Mouse (Mus musculus) lung, postnatal 0 days (tissue): ENCODE measurements at regions not wholly inside any gene's neighbourhood (a gene's known extent, or its start where the extent isn't known, plus 50 kb on each side); places are given as distances from the start of the nearest gene placed in this dataset.

Experiments
- ATAC-seq: fragments of 200-750 bp; cut with Nextera tagmentation; 2 replicates; pipeline ENCODE4 v1.8.0; 2017; ENCODE audit warnings: moderate library complexity
- DNase-seq: peaks from one replicate; pipeline ENCODE4 v3.0.0-alpha.2; 2016; ENCODE audit warnings: low spot score
- H3K27ac ChIP-seq: fragments of 300-500 bp; sonication (generic); 2 replicates; pipeline ENCODE4 v1.5.1; 2014; ENCODE audit warnings: antibody characterized with exemption, mild to moderate bottlenecking, low read length, mixed read lengths
- H3K27me3 ChIP-seq: fragments of 300-500 bp; sonication (generic); replicated peaks from 2 replicates; pipeline ENCODE4 v1.6.1; 2014; ENCODE audit warnings: low read length, mixed read lengths; ENCODE audit not compliant: insufficient read depth
- H3K36me3 ChIP-seq: fragments of 300-500 bp; sonication (generic); 2 replicates; pipeline ENCODE4 v1.6.1; 2014; ENCODE audit warnings: low read length, mixed read lengths; ENCODE audit not compliant: insufficient read depth
- H3K4me1 ChIP-seq: fragments of 300-500 bp; sonication (generic); 2 replicates; pipeline ENCODE4 v1.6.1; 2014; ENCODE audit warnings: antibody characterized with exemption, low read depth, low read length, mixed read lengths; ENCODE audit not compliant: insufficient read depth
- H3K4me2 ChIP-seq: fragments of 300-500 bp; sonication (generic); replicated peaks from 2 replicates; pipeline ENCODE4 v1.6.1; 2014; ENCODE audit warnings: low read depth, mild to moderate bottlenecking, low read length, moderate library complexity, mixed read lengths
- H3K4me3 ChIP-seq: fragments of 300-500 bp; sonication (generic); 2 replicates; pipeline ENCODE4 v1.5.1; 2014; ENCODE audit warnings: low read depth, low read length
- H3K9ac ChIP-seq: fragments of 300-500 bp; sonication (generic); replicated peaks from 2 replicates; pipeline ENCODE4 v1.6.1; 2014; ENCODE audit warnings: low read depth, mild to moderate bottlenecking
- H3K9me3 ChIP-seq: fragments of 300-500 bp; sonication (generic); 2 replicates; pipeline ENCODE4 v1.6.1; 2016; ENCODE audit warnings: low read length, mixed read lengths
- CTCF ChIP-seq: IDR thresholded peaks from 2 replicates; pipeline ENCODE4 v1.5.1; 2016; ENCODE audit warnings: antibody characterized with exemption, mild to moderate bottlenecking
- EP300 ChIP-seq: IDR thresholded peaks from 2 replicates; pipeline ENCODE4 v1.6.1; 2016; ENCODE audit warnings: antibody characterized with exemption, mild to moderate bottlenecking, control low read depth
- WGBS: fragments of 180-500 bp; shearing (Covaris S2); extraction: QIAGEN DNeasy Blood & Tissue Kit; methylation state at CpG from one replicate; pipeline ENCODE4 v1.1.7; 2014; 5-methylcytosine and 5-hydroxymethylcytosine counted together

DNA sequence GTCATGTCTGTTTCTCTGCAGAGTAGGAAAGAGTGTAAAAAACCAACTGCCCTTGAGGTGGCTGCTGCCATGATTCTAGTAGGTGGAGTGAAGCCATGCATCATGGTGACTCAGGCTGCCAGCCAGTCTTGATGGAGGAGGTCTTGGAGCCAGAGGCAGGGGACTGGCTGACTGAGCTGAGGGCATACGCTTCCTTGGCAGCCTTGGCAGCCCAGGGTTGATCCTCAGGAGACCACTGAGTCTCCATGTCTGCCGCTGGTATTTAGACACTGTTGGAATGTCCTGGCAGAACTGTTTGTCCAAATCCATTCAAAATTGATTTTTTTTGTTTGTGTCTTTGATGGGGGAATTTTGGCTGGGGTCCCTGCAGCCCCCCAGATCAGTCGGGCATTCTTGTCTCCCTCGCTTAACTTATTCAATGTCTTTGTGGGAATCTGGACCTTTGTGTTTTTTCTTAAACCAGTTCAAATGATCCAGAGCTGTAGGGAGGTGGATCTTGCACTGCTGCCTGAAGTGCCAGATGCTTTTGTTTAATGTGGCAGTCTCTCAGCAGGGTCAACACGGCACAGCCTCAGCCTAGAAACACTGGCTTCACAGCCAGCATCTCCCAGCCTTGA is 139.0 kb downstream of the 1500009L16Rik start:
- Histone ChIP-seq H3K27ac (no peak overlapping the region), H3K9ac (no peak overlapping the region), H3K4me3 (no peak overlapping the region), H3K27me3 (no peaks in the 10 kb centered on the region), H3K36me3 (no peaks in the 10 kb centered on the region), H3K9me3 (no peaks in the 10 kb centered on the region), H3K4me2 (no peak overlapping the region), H3K4me1 (peaks cover 4% of the 10 kb centered on the region; the same call in 1 of the 2 replicates)
- ATAC-seq (no peak), DNase-seq (peak; percentile 26)
- TF ChIP-seq EP300 = no peak
- no peak for TF ChIP-seq CTCF
- WGBS = 48% methylated on average over 5 of the region's 5 CpGs

DNA sequence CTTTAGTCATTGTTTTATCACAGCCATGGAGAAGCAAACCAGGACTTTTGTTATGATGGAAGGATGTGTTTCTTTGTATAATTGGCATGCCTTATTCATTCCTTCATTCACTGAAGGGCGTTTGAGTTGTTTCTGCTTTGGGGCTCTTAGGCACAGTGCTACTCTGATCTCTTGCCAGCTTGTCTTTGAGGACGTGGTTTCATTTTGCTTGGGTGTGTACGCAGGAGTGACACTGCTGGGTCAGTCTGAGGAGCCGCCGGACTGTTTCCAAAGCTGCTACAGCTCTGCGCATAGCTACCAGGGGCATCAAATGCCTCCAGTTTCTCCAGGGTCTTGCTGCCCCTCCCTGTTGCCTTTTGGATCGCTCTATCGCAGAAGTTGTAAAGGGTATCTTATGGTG is 141.9 kb downstream of the 1500009L16Rik start:
- 42% methylated on average over 8 of the region's 8 CpGs for WGBS
- H3K4me3 ChIP-seq = no peak overlapping the region
- peak; percentile 85 for DNase-seq
- H3K27ac ChIP-seq = no peak overlapping the region
- H3K4me1 ChIP-seq = no peaks in the 10 kb centered on the region; the same call in 1 of the 2 replicates
- TF ChIP-seq EP300 = no peak; the same call in 1 of the 2 replicates
- no peak for TF ChIP-seq CTCF
- H3K36me3 ChIP-seq = no peaks in the 10 kb centered on the region
- no peaks in the 10 kb centered on the region for H3K27me3 ChIP-seq
- peak; percentile 87 for ATAC-seq
- H3K9ac ChIP-seq = no peak overlapping the region
- no peaks in the 10 kb centered on the region for H3K9me3 ChIP-seq
- H3K4me2 ChIP-seq = no peak overlapping the region

DNA sequence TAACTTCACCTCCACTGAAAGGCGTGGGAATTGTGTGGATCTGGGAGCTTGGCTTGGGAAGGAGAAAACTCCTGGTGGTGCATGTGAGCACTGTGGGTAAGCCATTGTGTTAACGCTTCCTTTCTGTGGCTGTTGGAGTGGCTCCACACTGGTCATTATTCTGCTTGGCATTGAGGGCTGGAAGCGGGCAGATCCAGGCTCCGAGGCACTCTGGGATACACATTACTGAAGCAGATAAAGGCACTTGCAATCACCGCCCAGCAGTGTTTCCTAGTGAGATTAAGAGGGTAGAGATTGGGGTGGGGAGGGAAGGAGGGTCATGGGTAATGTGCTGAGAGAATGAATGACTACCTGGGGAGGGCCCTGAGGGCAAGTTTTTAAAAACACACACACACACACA is 143.3 kb downstream of the 1500009L16Rik start:
- H3K4me2 ChIP-seq = no peak overlapping the region
- H3K27me3 ChIP-seq = no peaks in the 10 kb centered on the region
- DNase-seq (peak; percentile 9), ATAC-seq (peak; percentile 68)
- H3K4me3 ChIP-seq = no peak overlapping the region
- no peaks in the 10 kb centered on the region for H3K9me3 ChIP-seq
- H3K4me1 ChIP-seq = no peaks in the 10 kb centered on the region; the same call in 1 of the 2 replicates
- H3K9ac ChIP-seq = no peak overlapping the region
- 0 out of 2 replicates have a peak, but pooled peaks have one; percentile 5 for TF ChIP-seq CTCF
- TF ChIP-seq EP300 = no peak
- no peak overlapping the region for H3K27ac ChIP-seq
- H3K36me3 ChIP-seq = no peaks in the 10 kb centered on the region
- 36% methylated on average over 5 of the region's 5 CpGs for WGBS

DNA sequence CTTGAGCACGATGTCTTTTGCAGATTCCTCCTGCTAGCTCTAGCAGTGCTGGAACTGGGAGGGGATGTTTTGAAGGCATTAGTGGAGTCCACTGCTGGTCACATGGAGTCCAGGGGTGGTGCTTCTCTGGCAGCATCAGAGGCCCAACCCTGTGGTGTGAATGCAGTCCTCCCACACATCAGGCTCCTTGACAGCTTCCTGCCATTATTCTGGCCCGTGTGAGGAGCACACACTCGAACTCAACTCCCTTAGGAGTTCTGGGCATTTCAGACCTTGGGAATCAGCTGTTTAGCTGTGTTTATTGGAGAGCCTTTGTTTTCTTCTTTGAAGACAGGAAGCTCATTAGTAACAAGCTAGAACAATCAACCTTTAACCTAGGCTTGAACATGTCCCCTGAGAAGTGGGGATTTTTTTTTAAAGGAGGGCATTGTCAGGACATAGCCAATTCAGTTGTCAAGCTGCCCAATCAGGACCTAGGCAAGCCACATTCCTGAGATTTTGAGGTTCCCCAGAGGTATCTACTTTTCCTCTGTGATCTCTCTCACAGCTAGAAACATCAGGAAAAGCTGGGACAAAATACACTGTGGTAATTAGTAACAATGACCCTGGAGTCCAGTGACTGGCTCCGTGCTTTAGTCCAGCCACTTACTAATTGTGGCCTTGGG is 149.2 kb downstream of the 1500009L16Rik start:
- no peaks in the 10 kb centered on the region for H3K27me3 ChIP-seq
- ATAC-seq (peak; percentile 85), DNase-seq (peak; percentile 23)
- TF ChIP-seq EP300 (no peak), CTCF (no peak)
- H3K27ac ChIP-seq = no peak overlapping the region
- no peak overlapping the region for H3K4me2 ChIP-seq
- no peak overlapping the region for H3K9ac ChIP-seq
- H3K4me3 ChIP-seq = no peak overlapping the region
- no peaks in the 10 kb centered on the region for H3K36me3 ChIP-seq
- WGBS = 38% methylated on average over 4 of the region's 4 CpGs
- H3K9me3 ChIP-seq = no peaks in the 10 kb centered on the region
- H3K4me1 ChIP-seq = no peaks in the 10 kb centered on the region

DNA sequence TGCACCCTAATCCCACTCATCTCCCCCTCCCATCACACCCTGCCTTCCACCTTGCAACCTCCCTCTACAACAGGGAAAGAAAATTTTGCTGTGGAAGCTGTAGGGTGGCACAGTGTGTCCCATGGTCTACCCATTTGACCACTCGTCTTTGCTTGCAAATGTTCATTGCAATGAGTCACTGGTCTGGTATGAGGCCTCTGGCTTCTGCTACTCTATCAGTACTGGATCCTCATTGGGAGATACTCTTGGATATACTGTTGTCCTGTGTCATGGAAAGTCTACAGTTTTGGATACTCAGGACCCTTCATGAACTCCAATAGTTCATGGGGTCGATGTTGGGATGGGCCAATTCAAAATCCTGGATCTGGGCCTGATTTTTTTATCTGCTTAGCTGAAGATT is 156.1 kb downstream of the 1500009L16Rik start:
- H3K4me3 ChIP-seq = no peak overlapping the region
- no peaks in the 10 kb centered on the region for H3K36me3 ChIP-seq
- no peaks in the 10 kb centered on the region for H3K9me3 ChIP-seq
- no peak overlapping the region for H3K4me2 ChIP-seq
- no peak overlapping the region for H3K9ac ChIP-seq
- no peak overlapping the region for H3K27ac ChIP-seq
- no peak for ATAC-seq
- WGBS = 71% methylated on average over 2 of the region's 2 CpGs
- no peaks in the 10 kb centered on the region for H3K27me3 ChIP-seq
- TF ChIP-seq EP300 (no peak), CTCF (no peak)
- DNase-seq = no peak
- peaks cover 7% of the 10 kb centered on the region; the same call in 1 of the 2 replicates for H3K4me1 ChIP-seq

DNA sequence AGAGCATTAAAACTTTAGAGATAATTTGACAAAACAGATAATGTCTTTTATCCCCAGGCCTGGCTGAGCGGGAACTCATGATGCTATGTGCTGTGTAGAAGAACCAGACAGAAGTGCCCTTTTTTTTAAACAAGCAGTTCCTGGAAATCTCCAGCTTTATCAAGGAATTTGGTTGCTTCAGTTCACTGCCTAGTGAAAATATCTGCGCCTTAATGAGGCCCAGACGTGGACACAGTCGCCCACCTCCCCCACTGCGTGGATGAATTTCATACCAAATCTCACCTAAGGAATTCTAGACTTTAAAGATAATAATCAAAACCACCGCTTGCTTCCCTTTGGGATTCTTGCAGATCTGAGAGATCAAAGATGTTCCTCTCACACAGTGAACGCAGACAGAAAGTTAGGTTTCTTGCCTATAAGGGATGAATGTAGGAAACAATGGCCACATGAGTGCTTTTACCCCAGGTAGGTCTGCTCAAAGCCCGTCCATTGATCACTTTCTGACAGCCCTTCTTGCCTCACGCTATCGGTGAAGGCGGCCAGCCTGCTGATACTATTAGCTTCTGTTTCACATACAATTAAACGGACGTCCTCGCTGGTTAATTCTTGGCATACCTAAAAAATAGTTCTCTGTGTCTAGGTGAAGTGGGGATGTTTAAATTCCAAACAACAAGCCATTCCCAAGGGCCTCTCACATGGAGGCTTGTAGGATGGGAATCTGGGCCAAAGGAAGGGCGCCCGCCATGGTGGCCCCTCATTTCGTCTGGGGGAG is 159.6 kb downstream of the 1500009L16Rik start:
- Histone ChIP-seq H3K9ac (no peak overlapping the region), H3K27ac (no peak overlapping the region), H3K4me1 (peaks cover 7% of the 10 kb centered on the region; the same call in 1 of the 2 replicates), H3K4me3 (no peak overlapping the region), H3K36me3 (no peaks in the 10 kb centered on the region), H3K27me3 (no peaks in the 10 kb centered on the region), H3K9me3 (no peaks in the 10 kb centered on the region), H3K4me2 (no peak overlapping the region)
- WGBS = 47% methylated on average over 17 of the region's 17 CpGs
- ATAC-seq = peak; percentile 14; the same call in 1 of the 2 replicates
- no peak for TF ChIP-seq EP300
- no peak for TF ChIP-seq CTCF
- peak; percentile 17 for DNase-seq
